Mouse (Mus musculus): ENCODE measurements around the gene Pla2g4c.
"Not testable (repeated sequence)": the region's sequence is repeated elsewhere in the genome, so short reads cannot be mapped to it uniquely, and the experiment has no call there.

Pla2g4c gene

DNA sequence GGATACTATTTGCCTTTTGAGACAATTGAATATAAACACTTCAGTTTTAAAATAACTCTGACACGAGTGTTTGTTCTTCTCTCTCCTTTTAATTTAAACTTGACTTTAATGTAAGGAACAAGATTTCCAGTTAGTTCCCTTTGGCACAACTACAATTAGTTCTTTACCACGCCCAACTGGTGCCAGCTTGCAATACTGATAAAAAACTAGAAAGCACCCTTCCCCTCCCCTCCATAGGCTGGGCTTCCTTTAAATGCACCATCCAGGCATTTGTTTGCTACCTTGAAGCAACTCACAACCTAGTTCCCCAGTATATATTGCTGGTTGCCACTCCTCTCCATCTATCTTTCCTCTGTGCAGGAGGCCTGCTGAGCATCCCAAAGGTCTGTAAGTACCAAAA is at the start of gene Pla2g4c:
TSS of gene Pla2g4c (plus strand) at position 340 of the 400 bp plus-strand sequence.
- DNase-seq (ENCODE audit: low read depth, low spot score) = no peak
- Histone ChIP-seq H3K27me3 (ENCODE audit: control insufficient read depth, insufficient read depth, low read length, poor library complexity, severe bottlenecking) (no peaks in the 10 kb centered on the region), H3K36me3 (ENCODE audit: control insufficient read depth, insufficient read depth, low read length, poor library complexity, severe bottlenecking) (no peaks in the 10 kb centered on the region)

DNA sequence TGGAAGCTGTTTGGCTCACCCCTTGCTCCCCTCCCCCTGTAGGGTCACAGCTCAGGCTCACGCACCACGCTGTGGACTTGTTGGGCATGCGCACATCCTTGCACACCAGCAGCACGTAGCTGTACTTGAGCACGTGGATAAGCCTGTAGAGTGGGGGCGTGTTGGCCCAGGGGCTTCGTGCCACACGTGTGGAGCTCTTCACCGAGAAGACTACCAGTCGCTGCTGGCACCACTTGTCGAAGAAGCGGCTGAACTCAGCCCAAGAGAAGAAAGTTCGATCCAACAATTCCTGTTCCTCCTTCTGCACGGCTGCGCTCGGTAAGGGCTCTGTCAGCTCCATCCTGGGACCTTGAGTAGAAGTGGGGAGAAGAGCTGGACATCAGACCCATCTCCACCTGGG is 47.4 kb upstream of the Pla2g4c start, which contains the start of gene Lig1:
TSS of gene Lig1 (plus strand) at position 203 of the 400 bp plus-strand sequence.
- no peak for DNase-seq (ENCODE audit: low read depth, low spot score)
- no peaks in the 10 kb centered on the region for H3K36me3 ChIP-seq (ENCODE audit: control insufficient read depth, insufficient read depth, low read length, poor library complexity, severe bottlenecking)
- H3K27me3 ChIP-seq (ENCODE audit: control insufficient read depth, insufficient read depth, low read length, poor library complexity, severe bottlenecking) = no peaks in the 10 kb centered on the region

DNA sequence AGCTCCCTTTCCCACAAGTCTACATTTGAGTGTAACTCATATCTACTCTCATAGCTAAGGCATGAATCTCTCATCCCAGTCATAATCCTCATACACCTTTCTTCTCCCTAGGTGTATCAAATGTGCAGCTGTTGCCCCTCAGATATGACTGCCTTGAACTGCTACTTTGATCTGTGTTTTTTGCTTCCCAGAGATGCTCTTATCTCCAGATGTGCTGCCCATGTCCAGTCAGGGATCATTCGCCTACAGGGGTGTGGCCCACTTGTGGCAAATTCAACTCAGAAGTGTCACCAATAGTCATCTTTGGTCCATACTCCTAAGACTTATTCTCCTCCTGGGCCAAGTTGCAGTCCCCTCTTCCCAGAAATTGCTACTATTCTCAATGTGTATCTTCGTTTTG is 46.6 kb upstream of the Pla2g4c start:
- Histone ChIP-seq H3K27me3 (ENCODE audit: control insufficient read depth, insufficient read depth, low read length, poor library complexity, severe bottlenecking) (no peaks in the 10 kb centered on the region), H3K36me3 (ENCODE audit: control insufficient read depth, insufficient read depth, low read length, poor library complexity, severe bottlenecking) (no peaks in the 10 kb centered on the region)
- DNase-seq (ENCODE audit: low read depth, low spot score) = no peak

DNA sequence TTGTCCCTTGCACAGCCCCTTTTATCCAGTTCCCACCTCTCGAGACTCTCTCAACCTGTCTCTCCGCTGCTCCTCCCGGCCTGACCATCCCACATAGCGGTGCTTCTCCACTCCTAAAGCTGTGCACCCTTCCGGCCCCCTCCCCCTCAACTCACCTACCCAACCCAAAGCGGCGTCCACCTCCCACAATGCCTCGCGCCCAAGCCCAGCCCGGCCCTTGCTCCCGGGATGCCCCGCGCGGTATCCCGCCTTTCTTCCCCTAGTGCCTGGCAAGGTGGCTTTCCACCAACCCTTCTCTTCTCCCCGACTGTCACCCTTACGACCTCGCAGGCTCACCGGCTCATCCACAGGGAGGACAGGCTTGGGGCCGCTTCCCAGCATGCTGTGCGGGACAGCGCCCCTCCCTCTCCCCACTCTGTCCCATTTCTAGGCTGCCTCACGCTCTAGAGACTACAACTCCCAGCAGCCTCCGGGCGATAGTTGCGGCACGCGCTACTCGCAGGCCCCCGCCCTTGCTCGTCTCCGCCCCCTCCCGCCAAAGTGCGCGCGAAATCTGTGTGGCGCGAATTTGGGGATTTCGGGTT is 46.1 kb upstream of the Pla2g4c start, which contains the start of gene Zswim9:
TSS of gene Zswim9 (minus strand) at position 414 of the 584 bp plus-strand sequence.
- no peaks in the 10 kb centered on the region for H3K27me3 ChIP-seq (ENCODE audit: control insufficient read depth, insufficient read depth, low read length, poor library complexity, severe bottlenecking)
- no peaks in the 10 kb centered on the region for H3K36me3 ChIP-seq (ENCODE audit: control insufficient read depth, insufficient read depth, low read length, poor library complexity, severe bottlenecking)
- DNase-seq (ENCODE audit: low read depth, low spot score) = peak; percentile 95

DNA sequence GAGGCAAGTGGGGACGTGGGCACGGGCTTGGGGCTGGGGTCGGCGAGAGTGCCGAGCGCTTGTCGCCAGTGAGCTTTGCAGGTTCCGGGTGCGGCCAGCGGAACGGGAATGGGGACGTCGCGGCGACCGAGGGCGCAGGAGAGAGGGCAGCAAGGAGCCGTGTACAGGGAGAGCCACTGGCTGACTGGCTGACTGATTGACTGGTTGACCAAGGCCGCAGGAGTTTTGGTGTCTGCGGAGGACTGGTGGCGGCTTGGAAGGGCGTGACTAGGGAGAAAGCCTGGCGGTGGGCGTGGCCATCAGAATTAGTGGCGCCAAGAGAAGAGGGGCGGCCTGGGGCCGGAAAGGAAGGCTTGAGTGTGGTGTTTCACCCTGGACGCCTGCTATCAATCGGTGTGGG is 45.5 kb upstream of the Pla2g4c start:
- H3K27me3 ChIP-seq (ENCODE audit: control insufficient read depth, insufficient read depth, low read length, poor library complexity, severe bottlenecking); H3K36me3 ChIP-seq (ENCODE audit: control insufficient read depth, insufficient read depth, low read length, poor library complexity, severe bottlenecking): not testable (repeated sequence)
- DNase-seq (ENCODE audit: low read depth, low spot score) = peak; percentile 1

DNA sequence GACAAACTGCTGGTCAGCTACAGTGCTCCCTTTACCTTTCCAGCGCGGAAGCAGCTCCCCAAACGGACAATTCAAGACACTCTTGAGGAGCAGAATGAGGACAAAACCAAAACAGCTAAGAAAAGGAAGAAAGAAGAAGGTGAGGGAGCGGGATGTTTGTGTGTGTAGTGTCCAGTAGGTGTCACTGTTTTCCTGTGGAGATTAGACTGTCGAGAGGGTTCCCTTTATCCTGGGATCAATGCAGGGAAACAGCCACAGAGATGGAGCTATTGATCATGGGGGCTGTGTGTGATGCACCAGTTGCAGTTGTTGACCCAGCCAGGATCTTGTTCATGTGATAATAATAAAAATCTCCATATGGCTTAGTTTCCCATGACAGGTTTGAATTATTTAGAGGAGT is 35.8 kb upstream of the Pla2g4c start:
- Histone ChIP-seq H3K27me3 (ENCODE audit: control insufficient read depth, insufficient read depth, low read length, poor library complexity, severe bottlenecking) (no peaks in the 10 kb centered on the region), H3K36me3 (ENCODE audit: control insufficient read depth, insufficient read depth, low read length, poor library complexity, severe bottlenecking) (no peaks in the 10 kb centered on the region; the same call in 1 of the 2 replicates)
- peak; percentile 46 for DNase-seq (ENCODE audit: low read depth, low spot score)

DNA sequence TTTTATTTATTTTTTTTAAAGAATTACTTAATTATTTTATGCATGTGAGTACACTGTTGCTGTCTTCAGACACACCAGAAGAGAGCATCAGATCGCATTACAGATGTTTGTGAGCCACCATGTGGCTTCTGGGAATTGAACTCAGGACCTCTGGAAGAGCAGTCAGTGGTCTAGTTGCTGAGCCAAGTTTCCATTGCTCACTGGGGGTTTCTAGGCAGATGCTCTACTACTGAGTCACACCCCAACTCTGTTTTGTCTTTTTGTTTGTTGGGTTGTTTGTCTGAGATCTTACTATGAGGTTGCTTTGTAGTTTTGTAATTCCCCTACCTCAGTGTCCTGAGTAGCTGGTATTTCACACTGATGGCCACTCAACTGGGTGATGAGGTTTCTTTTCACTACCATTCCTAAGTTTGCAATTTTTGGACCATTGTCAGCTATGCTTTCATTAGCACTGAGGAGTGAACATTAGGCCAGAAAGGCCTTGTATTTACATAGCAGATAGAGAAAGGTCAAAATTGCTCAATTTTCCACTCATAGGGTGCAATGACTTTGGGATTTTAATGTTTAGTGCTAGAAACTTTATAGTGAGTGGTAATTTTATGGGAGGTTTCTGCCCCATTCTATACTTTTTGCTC is 34.3 kb upstream of the Pla2g4c start:
- no peak for DNase-seq (ENCODE audit: low read depth, low spot score)
- H3K27me3 ChIP-seq (ENCODE audit: control insufficient read depth, insufficient read depth, low read length, poor library complexity, severe bottlenecking) = no peaks in the 10 kb centered on the region
- H3K36me3 ChIP-seq (ENCODE audit: control insufficient read depth, insufficient read depth, low read length, poor library complexity, severe bottlenecking) = no peaks in the 10 kb centered on the region; the same call in 1 of the 2 replicates

DNA sequence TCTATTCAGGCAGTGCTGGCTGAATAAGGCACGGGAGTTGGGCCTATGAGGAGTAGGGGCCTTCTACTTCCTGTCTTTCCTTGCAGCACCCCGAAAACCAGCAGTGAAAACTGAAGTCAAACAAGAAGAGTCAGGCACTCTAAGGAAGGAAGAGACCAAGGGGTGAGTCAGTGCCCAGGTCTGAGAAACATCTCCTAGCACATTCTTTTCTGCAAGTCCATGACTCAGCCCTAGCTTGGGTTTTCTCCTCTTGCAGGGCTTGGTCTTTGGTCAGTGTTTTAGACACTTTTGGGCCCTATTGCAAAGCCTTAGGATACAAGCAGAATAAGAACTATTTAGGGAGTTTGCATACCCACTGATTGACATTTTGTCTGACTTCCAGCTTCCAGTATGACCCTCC is 33.1 kb upstream of the Pla2g4c start:
- Histone ChIP-seq H3K27me3 (ENCODE audit: control insufficient read depth, insufficient read depth, low read length, poor library complexity, severe bottlenecking) (no peaks in the 10 kb centered on the region), H3K36me3 (ENCODE audit: control insufficient read depth, insufficient read depth, low read length, poor library complexity, severe bottlenecking) (no peaks in the 10 kb centered on the region; the same call in 1 of the 2 replicates)

DNA sequence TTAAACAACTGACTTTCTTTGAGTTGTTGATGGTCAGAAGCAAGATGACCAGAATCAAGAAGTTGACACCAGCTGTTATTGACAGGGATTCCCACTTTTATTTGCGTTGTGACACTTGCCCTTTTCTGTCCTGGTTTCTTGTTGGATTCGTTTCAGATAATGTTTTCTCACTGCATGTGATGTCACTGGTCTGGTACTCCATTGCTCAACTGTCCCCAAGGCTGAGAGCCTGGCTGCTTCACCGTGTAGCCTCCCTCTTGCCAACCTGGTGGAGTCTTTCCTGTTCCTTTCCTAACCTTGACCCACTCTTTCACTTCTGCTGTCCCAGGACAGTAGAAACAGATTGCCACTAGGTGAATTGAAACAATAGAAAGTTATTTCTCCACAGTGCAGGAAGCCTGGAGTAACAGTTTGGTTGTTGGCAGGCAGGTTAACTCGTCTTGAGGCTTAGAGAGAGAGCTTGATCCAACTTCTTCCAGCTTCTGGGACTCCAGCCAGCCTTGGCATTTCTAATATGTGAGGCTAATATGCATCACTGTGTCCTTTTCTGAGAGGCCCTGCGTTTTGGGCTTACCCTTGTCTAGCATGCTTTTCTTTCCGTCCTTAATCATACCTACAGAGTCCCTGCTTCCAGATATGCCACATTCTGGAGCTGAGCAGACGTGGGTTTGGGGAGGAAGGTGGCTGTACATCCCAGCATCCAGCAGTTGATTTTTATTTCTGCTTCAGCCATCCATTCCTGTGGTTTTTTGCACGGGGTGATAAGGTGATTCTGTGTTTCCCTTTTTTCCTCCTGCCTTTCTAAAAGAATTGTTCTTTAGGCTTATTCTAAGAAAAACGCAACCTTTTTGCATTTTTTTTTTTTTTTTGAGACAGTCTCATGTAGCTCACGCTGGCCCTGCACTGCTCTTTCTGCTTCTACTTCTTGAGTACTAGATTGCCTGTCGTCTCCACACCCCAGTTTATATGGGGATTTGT is 30.3 kb upstream of the Pla2g4c start:
- H3K36me3 ChIP-seq (ENCODE audit: control insufficient read depth, insufficient read depth, low read length, poor library complexity, severe bottlenecking) = no peaks in the 10 kb centered on the region; the same call in 1 of the 2 replicates
- no peak for DNase-seq (ENCODE audit: low read depth, low spot score)
- no peaks in the 10 kb centered on the region for H3K27me3 ChIP-seq (ENCODE audit: control insufficient read depth, insufficient read depth, low read length, poor library complexity, severe bottlenecking)

More for the DNA sequence above, 33.1 kb upstream of the Pla2g4c start:
- no peak for DNase-seq (ENCODE audit: low read depth, low spot score)

DNA sequence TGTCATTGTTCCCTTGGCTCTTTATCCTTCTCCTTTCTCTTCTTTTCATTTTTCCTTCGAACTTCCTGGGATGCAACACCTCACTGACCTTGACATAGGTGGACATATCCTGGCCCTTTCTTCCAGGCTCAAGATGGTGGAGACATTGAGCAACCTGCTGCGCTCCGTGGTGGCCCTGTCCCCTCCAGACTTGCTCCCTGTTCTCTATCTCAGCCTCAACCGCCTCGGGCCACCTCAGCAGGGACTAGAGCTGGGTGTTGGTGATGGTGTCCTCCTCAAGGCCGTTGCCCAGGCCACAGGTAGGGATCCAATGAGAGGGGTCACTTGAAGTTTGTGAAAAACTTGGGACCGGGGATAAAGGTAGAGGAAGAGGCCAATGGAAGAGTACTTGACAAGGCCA is 29.2 kb upstream of the Pla2g4c start:
- Histone ChIP-seq H3K36me3 (ENCODE audit: control insufficient read depth, insufficient read depth, low read length, poor library complexity, severe bottlenecking) (no peaks in the 10 kb centered on the region; the same call in 1 of the 2 replicates), H3K27me3 (ENCODE audit: control insufficient read depth, insufficient read depth, low read length, poor library complexity, severe bottlenecking) (no peaks in the 10 kb centered on the region)
- no peak for DNase-seq (ENCODE audit: low read depth, low spot score)

DNA sequence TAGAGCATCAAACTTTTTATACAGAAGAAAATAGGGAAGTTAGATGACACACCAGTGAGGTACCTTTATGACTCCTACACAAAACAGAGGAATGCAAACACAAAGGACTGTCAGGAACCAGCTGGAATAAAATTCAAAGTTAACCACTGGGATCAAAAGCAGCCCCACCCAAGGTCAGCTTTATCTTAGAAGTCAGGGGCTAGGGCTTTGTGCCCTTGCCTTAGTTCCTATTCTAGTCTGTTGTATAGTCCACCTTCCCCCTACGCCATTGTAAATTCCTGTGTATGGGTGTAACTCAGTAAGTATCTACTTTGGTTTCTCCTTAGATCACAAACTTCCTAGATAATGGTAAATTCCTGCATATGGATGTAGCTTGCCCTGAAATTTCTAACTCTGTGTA is 26.8 kb upstream of the Pla2g4c start:
- DNase-seq (ENCODE audit: low read depth, low spot score) = no peak
- Histone ChIP-seq H3K27me3 (ENCODE audit: control insufficient read depth, insufficient read depth, low read length, poor library complexity, severe bottlenecking) (no peaks in the 10 kb centered on the region), H3K36me3 (ENCODE audit: control insufficient read depth, insufficient read depth, low read length, poor library complexity, severe bottlenecking) (no peaks in the 10 kb centered on the region; the same call in 1 of the 2 replicates)

DNA sequence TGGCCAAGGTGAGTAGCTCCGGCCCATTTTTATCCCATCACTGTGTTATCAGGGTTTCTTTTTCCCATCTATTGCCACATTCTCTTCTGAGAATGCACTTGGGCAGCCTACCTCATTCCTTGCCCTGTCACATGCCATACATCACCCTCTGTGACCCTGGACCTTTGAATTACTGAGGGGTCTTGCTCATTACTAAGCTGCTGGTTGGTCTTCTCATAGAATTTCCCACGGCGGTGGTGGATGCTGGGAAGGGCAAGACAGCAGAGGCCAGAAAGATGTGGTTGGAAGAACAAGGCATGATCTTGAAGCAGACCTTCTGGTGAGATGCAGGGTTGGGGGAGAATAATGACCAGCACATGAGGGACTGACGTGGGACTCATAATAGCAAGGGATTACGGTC is 25.6 kb upstream of the Pla2g4c start:
- H3K36me3 ChIP-seq (ENCODE audit: control insufficient read depth, insufficient read depth, low read length, poor library complexity, severe bottlenecking) = no peaks in the 10 kb centered on the region
- no peak for DNase-seq (ENCODE audit: low read depth, low spot score)
- no peaks in the 10 kb centered on the region for H3K27me3 ChIP-seq (ENCODE audit: control insufficient read depth, insufficient read depth, low read length, poor library complexity, severe bottlenecking)

DNA sequence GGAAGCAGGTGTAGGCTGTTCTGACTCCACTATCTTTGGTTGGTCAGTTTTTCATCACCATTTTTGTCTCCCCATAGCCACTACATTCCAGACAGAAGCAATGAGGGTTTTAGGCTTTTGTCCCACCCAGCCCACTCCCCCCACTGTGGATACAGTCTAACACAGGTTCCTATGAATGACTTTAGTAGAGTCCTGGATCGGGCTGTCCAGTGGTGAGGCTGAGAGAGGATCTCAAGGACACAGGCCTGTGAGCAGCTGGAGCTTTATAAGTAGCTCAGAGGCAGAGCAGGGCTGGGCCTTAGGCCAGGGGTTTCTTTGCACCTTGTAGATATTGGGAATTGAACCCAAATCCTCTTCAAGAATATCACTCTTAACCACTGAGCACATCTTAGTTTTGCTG is 22.8 kb upstream of the Pla2g4c start:
- Histone ChIP-seq H3K27me3 (ENCODE audit: control insufficient read depth, insufficient read depth, low read length, poor library complexity, severe bottlenecking) (no peaks in the 10 kb centered on the region), H3K36me3 (ENCODE audit: control insufficient read depth, insufficient read depth, low read length, poor library complexity, severe bottlenecking) (no peaks in the 10 kb centered on the region; the same call in 1 of the 2 replicates)
- no peak for DNase-seq (ENCODE audit: low read depth, low spot score)

DNA sequence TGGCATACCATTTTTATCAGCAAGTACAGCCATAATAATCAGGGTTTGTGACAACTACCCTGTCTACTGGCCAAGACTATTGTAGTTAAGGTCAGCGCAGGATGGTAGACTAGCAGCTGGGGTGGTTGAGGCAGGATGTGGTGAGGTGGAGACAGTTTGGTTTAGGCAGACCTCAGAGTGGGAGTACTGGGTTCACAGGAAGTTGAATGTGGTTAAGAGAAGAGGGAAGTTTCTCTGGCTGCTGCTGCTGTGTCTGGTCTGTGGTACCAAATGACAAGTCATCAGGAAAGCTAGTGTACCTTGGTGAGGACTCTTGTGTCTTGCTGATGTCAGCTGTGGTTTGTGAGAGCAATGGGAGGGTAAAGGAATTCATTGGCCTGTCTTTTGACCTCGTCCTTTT is 21.7 kb upstream of the Pla2g4c start:
- no peaks in the 10 kb centered on the region; the same call in 1 of the 2 replicates for H3K36me3 ChIP-seq (ENCODE audit: control insufficient read depth, insufficient read depth, low read length, poor library complexity, severe bottlenecking)
- no peaks in the 10 kb centered on the region for H3K27me3 ChIP-seq (ENCODE audit: control insufficient read depth, insufficient read depth, low read length, poor library complexity, severe bottlenecking)
- peak; percentile 60 for DNase-seq (ENCODE audit: low read depth, low spot score)

DNA sequence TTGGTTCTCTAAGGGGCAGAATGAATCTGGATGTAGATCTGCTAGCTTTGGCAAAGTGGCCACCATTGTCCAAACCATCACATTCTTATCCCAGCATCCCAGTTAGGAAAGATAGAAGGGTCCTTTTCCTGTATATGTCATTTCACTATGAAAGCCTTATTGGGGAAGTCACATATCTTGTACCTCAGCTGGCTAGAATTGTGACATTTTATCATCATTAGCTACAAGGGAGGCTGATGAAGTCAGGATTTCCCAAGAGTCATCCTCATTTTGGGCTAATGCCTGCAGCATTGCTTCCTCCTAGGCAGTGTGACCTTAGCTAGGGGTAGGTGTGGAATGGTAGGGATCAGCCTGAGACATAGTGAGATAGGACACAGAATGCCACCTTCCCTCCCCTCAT is 21.1 kb upstream of the Pla2g4c start:
- DNase-seq (ENCODE audit: low read depth, low spot score) = no peak
- no peaks in the 10 kb centered on the region; the same call in 1 of the 2 replicates for H3K36me3 ChIP-seq (ENCODE audit: control insufficient read depth, insufficient read depth, low read length, poor library complexity, severe bottlenecking)
- H3K27me3 ChIP-seq (ENCODE audit: control insufficient read depth, insufficient read depth, low read length, poor library complexity, severe bottlenecking) = no peaks in the 10 kb centered on the region

All from splenic B cell, adult 2 months (primary cell).